Mouse (Mus musculus) stomach, embryonic 14.5 days (tissue): Measurements from ENCODE around the gene Rnf121. TPM values are rescaled to one million over a fixed set of nuclear protein-coding genes. Genes with fewer than 3 reads are reported as not detected.

Experiments
- ATAC-seq: fragments of 200-750 bp; cut with Nextera tagmentation; 2 replicates; pipeline ENCODE4 v1.8.0; 2017; ENCODE audit warnings: low read depth, moderate TSS enrichment; ENCODE audit not compliant: insufficient number of reproducible peaks, insufficient read depth, low FRiP score
- H3K27ac ChIP-seq: fragments of 300-500 bp; sonication (generic); 2 replicates; pipeline ENCODE4 v1.5.1; 2014; ENCODE audit warnings: mild to moderate bottlenecking, low read length, moderate library complexity, mixed read lengths
- H3K27me3 ChIP-seq: fragments of 300-500 bp; sonication (generic); 2 replicates; pipeline ENCODE4 v1.6.1; 2014; ENCODE audit warnings: low read length, control low read depth, mixed read lengths; ENCODE audit not compliant: control insufficient read depth, insufficient read depth
- H3K36me3 ChIP-seq: fragments of 300-500 bp; sonication (generic); 2 replicates; pipeline ENCODE4 v1.6.1; 2014; ENCODE audit warnings: mild to moderate bottlenecking, control low read depth, low read length, moderate library complexity, mixed read lengths; ENCODE audit not compliant: control insufficient read depth, insufficient read depth
- H3K4me1 ChIP-seq: fragments of 300-500 bp; sonication (generic); 2 replicates; pipeline ENCODE4 v1.6.1; 2014; ENCODE audit warnings: low read length, control low read depth, mixed read lengths; ENCODE audit not compliant: control insufficient read depth, insufficient read depth
- H3K4me2 ChIP-seq: fragments of 300-500 bp; sonication (generic); replicated peaks from 2 replicates; pipeline ENCODE4 v1.6.1; 2014; ENCODE audit warnings: low read depth, low read length, control low read depth
- H3K4me3 ChIP-seq: fragments of 300-500 bp; sonication (generic); 2 replicates; pipeline ENCODE4 v1.5.1; 2014; ENCODE audit warnings: low read depth, low read length, control low read depth
- H3K9ac ChIP-seq: fragments of 300-500 bp; sonication (generic); replicated peaks from 2 replicates; pipeline ENCODE4 v1.6.1; 2014; ENCODE audit warnings: low read depth, mild to moderate bottlenecking, control low read depth, low read length, moderate library complexity, mixed read lengths
- H3K9me3 ChIP-seq: fragments of 300-500 bp; sonication (generic); 2 replicates; pipeline ENCODE4 v1.6.1; 2016; ENCODE audit warnings: low read depth, low read length, control low read depth; ENCODE audit not compliant: control insufficient read depth
- WGBS: fragments of 180-500 bp; shearing (Covaris S2); extraction: QIAGEN DNeasy Blood & Tissue Kit; methylation state at CpG from one replicate; pipeline ENCODE4 v1.1.7; 2014; 5-methylcytosine and 5-hydroxymethylcytosine counted together
- polyA plus RNA-seq: library from polyadenylated mRNA; unstranded; fragments of >200 nt; fragmentation: Nextera tagmentation; extraction: Ambion mirVana; gene quantifications from 2 replicates; pipeline ENCODE4 v1.2.1, GENCODE M21; 2014

Rnf121 gene
- 24.7 and 26.1 TPM in 2 replicates for polyA plus RNA-seq

DNA sequence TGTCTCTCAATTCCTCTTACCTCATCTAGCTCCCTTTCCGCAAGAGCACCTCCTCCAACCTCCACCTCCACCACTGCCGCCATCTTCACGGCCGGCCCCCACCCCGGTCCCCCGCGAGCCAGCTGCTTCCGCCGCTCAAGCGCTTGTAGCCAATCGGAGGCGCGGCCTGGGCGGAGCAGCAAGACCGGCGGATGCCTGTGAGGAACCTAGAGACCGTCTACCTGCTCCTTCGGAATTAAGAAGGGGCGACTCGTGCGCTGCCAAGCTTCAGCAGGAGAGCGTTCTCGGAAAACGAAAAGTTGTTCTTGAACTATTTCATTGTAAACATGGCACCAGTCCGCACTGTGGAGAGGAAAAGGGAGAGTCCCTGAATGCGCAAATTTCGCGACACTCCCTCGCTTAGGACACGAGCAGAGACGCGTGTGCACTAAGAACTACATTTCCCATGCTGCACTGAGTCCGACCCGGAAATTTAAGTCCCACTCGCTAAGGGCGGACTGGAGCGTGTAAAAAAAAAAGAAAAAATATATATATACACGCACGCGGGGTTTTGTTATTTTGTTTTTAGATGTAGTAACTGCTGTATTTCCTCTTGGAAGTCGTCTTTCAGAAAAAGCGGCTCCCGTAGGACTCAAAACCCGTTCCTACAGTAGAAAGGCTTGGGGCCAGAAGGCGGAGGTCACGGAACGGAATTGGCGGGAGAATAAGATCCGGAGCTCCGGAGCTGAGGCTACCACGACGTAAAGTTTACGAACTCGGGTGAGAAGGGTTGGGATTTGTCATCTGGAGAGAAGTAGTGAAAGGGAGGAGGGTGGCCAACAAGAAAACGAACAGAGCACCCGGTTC lies at the start of gene Rnf121, which contains the start of the genes Xndc1 and Xntrpc:
Gene Rnf121, minus strand, starts transcription at position 424 of the 846 bp plus-strand sequence.
Gene Xndc1, plus strand, starts transcription at position 466 of the 846 bp plus-strand sequence.
Gene Xntrpc, plus strand, starts transcription at position 668 of the 846 bp plus-strand sequence.
- Histone ChIP-seq H3K27me3 (no peaks in the 10 kb centered on the region), H3K4me2 (peak within 1 kb of the TSS; percentile 61), H3K36me3 (no peaks in the 10 kb centered on the region), H3K4me3 (peak within 1 kb of the TSS; percentile 74), H3K9ac (peak within 1 kb of the TSS; percentile 65), H3K4me1 (peaks cover 9% of the 10 kb centered on the region), H3K27ac (peak within 1 kb of the TSS; percentile 87), H3K9me3 (no peaks in the 10 kb centered on the region)
- under 1% methylated on average over 56 of the region's 56 CpGs for WGBS
- ATAC-seq, result peak; percentile 99

DNA sequence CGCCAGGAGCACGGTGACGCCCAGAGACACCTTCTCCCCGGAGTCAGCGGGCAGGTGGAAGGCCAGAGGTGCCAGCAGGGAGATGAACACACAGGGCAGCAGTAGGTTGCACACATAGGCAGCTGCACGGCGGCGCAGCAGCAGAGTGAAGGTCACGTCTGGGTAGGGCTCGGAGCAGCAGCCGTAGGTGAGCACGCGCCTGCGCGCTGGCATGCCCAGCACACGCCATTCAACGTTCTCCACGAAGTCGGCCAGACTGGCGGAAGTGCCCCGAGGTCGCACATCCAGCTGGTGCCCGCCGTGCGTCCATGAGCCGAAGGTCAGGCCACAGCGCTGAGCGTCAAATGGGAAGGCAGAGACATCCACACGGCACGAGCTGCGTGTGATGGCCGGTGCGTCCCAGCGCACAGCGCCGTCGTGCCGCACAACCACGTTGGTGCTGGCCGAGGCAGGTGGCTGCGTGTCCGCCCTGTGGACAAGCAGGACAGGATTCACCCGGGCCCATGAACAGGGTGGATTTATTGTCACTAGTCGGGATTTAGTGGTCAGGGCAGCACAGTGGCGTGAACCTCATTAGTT lies 48.0 kb upstream of the Rnf121 start:
- WGBS, result 76% methylated on average over 45 of the region's 45 CpGs
- no peak overlapping the region for H3K4me2 ChIP-seq
- no peak overlapping the region for H3K9ac ChIP-seq
- no peaks in the 10 kb centered on the region for H3K27me3 ChIP-seq
- no peaks in the 10 kb centered on the region; the same call in 1 of the 2 replicates for H3K36me3 ChIP-seq
- H3K9me3 ChIP-seq, result no peaks in the 10 kb centered on the region
- H3K4me3 ChIP-seq, result no peak overlapping the region
- H3K4me1 ChIP-seq, result no peaks in the 10 kb centered on the region
- no peak for ATAC-seq
- no peak overlapping the region for H3K27ac ChIP-seq

DNA sequence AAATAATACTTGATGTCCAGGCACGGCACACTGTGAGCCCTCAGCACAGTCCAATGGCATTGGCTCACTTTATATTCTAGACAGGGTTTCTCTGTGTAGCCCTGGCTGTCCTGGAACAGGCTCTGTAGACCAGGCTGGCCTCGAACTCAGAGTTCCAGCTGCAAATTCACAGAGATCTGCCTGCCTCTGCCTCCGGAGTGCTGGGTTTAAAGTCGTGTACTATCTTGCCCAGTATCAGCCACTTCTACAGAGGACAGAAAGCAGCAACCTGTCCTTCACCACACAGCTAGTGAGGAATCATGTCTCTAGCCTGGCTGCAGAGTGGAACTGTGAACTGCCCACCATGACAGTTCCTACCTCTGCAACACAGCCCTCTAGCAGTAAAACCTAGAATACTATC lies 44.5 kb upstream of the Rnf121 start:
- H3K36me3 ChIP-seq, result no peaks in the 10 kb centered on the region; the same call in 1 of the 2 replicates
- H3K4me3 ChIP-seq, result no peak overlapping the region
- no peaks in the 10 kb centered on the region for H3K9me3 ChIP-seq
- H3K27me3 ChIP-seq, result no peaks in the 10 kb centered on the region
- WGBS, result 92% methylated on average over 4 of the region's 4 CpGs
- ATAC-seq, result no peak
- peaks cover 6% of the 10 kb centered on the region; the same call in 1 of the 2 replicates for H3K4me1 ChIP-seq
- no peak overlapping the region for H3K4me2 ChIP-seq
- H3K9ac ChIP-seq, result no peak overlapping the region
- H3K27ac ChIP-seq, result no peak overlapping the region

DNA sequence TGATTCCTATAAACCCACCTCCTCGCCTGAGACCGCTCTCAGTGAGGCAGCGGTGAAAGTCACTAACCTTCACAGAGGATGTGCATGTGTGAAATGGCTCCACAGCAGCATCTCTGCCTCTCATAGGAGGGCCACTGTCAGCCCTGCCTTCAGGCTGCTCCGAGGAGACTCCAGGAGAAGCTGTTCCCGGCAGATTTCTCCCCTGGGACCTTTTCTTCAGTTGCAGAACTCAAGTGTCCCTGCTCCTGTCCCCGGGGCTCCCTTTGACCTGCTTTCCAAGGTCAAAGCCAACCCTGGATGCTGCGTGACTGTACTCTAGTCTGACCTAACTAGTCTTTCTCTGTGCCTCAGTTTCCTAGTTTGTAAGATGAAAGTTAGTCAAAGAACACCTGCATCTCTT lies 43.9 kb upstream of the Rnf121 start, which contains the start of gene Art5:
Gene Art5, minus strand, starts transcription at position 319 of the 400 bp plus-strand sequence.
- no peak within 1 kb of the TSS for H3K27ac ChIP-seq
- ATAC-seq, result no peak
- H3K9ac ChIP-seq, result no peak within 1 kb of the TSS
- H3K4me3 ChIP-seq, result no peak within 1 kb of the TSS
- H3K27me3 ChIP-seq, result no peaks in the 10 kb centered on the region
- H3K4me1 ChIP-seq, result peaks cover 6% of the 10 kb centered on the region; the same call in 1 of the 2 replicates
- H3K36me3 ChIP-seq, result no peaks in the 10 kb centered on the region; the same call in 1 of the 2 replicates
- 77% methylated on average over 7 of the region's 7 CpGs for WGBS
- no peaks in the 10 kb centered on the region for H3K9me3 ChIP-seq
- no peak within 1 kb of the TSS for H3K4me2 ChIP-seq

DNA sequence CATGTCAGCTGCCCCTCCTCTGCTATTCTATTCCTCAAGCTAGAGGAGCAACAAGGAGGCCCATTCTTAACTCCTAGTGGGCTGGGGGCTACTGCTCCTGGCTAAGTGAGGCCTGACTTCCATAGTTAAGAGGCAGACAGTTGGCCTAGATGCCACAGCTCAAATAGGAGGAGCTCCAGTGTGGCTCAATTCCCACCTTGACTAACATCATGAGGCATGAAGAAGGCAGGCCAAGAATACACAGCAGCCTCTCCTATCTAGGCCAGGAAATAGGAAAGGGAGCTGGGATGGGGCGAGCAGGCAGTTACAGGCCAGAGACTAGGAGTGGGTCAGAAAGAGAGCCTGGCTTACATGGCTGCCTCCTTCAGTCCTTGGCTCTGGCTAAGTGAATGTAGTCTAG lies 42.9 kb upstream of the Rnf121 start:
- Histone ChIP-seq H3K4me1 (peaks cover 6% of the 10 kb centered on the region; the same call in 1 of the 2 replicates), H3K9me3 (no peaks in the 10 kb centered on the region), H3K4me3 (no peak overlapping the region), H3K4me2 (no peak overlapping the region), H3K9ac (no peak overlapping the region), H3K27ac (no peak overlapping the region), H3K36me3 (no peaks in the 10 kb centered on the region; the same call in 1 of the 2 replicates), H3K27me3 (no peaks in the 10 kb centered on the region)
- 89% methylated on average over 1 of the region's 1 CpGs for WGBS
- ATAC-seq, result no peak

DNA sequence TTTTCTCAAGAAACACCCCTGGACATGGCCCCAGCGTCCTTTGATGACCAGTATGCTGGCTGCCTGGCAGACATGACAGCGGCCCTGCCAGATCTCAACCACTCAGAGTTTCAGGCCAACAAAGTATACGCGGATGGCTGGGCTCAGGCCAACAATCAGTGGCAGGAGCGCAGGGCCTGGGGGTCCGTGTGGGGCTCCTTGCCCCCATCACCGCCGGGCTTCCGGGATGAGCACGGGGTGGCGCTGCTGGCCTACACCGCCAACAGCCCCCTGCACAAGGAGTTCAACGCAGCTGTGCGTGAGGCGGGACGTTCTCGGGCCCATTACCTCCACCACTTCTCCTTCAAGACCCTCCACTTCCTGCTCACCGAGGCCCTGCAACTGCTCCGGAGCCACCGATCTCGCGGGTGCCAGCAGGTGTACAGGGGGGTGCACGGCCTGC lies 41.5 kb upstream of the Rnf121 start:
- Histone ChIP-seq H3K4me1 (peaks cover 6% of the 10 kb centered on the region; the same call in 1 of the 2 replicates), H3K27ac (no peak overlapping the region), H3K27me3 (no peaks in the 10 kb centered on the region), H3K4me2 (peak overlapping the region; percentile 66), H3K9ac (0 out of 2 replicates have a peak overlapping the region, but pooled peaks have one; percentile 21), H3K36me3 (no peaks in the 10 kb centered on the region; the same call in 1 of the 2 replicates), H3K9me3 (no peaks in the 10 kb centered on the region), H3K4me3 (peak overlapping the region; percentile 24)
- no peak for ATAC-seq
- WGBS, result 16% methylated on average over 21 of the region's 23 CpGs

DNA sequence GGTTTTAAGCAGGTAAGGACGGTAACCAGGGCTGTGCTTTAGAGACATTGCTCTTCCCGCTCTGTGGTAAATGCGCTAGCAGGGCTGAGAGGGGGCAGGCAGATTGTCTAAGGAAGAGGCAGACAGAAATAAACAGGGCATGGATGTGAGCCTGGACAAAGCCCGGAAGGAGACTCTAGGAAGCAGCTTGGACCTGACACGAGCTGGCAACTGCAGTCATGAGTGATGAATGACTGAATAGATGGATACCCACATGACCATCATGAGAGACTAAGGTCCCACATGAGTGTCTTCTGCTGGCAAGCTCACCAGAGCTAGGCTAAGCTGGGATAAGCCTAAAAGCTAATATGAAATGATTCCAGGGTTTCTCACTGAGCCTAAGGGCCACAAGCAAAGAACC lies 38.9 kb upstream of the Rnf121 start:
- Histone ChIP-seq H3K9me3 (no peaks in the 10 kb centered on the region), H3K4me2 (no peak overlapping the region), H3K36me3 (no peaks in the 10 kb centered on the region), H3K4me3 (no peak overlapping the region), H3K9ac (no peak overlapping the region), H3K27ac (no peak overlapping the region), H3K4me1 (peaks cover 17% of the 10 kb centered on the region; the same call in 1 of the 2 replicates), H3K27me3 (no peaks in the 10 kb centered on the region)
- no peak for ATAC-seq
- WGBS, result 57% methylated on average over 5 of the region's 5 CpGs

DNA sequence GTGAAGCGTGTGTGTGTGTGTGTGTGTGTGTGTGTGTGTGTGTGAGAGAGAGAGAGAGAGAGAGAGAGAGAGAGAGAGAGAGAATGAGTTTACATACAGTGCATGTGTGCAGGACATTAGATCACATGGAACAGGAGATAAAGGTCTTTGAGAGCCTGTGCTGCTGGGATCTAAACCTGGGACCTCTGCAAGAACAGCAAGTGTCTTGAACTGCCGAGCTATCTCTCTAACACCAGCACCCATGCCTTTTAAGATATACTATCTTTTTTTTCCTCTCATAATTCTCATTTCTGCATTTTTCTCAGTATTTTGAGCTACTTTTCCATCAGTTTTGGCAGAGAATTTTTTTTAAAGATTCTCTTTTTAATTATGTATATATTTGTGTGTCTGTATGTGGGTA lies 38.3 kb upstream of the Rnf121 start:
- no peak overlapping the region for H3K4me3 ChIP-seq
- H3K27ac ChIP-seq, result no peak overlapping the region
- 74% methylated on average over 2 of the region's 2 CpGs for WGBS
- no peaks in the 10 kb centered on the region for H3K9me3 ChIP-seq
- H3K9ac ChIP-seq, result no peak overlapping the region
- ATAC-seq, result no peak
- H3K4me2 ChIP-seq, result no peak overlapping the region
- H3K4me1 ChIP-seq, result peaks cover 17% of the 10 kb centered on the region; the same call in 1 of the 2 replicates
- no peaks in the 10 kb centered on the region for H3K36me3 ChIP-seq
- no peaks in the 10 kb centered on the region for H3K27me3 ChIP-seq
